Mouse (Mus musculus) retina, postnatal 7 days (tissue): Measurements from ENCODE around the gene Rab25.
"Not testable (repeated sequence)": the region's sequence is repeated elsewhere in the genome, so short reads cannot be mapped to it uniquely, and the experiment has no call there.

ENCODE experiments used
- DNase-seq: peaks from one replicate; pipeline ENCODE4 v3.0.0-alpha.2; 2012; ENCODE audit warnings: low read depth, low spot score

Gene Rab25

DNA sequence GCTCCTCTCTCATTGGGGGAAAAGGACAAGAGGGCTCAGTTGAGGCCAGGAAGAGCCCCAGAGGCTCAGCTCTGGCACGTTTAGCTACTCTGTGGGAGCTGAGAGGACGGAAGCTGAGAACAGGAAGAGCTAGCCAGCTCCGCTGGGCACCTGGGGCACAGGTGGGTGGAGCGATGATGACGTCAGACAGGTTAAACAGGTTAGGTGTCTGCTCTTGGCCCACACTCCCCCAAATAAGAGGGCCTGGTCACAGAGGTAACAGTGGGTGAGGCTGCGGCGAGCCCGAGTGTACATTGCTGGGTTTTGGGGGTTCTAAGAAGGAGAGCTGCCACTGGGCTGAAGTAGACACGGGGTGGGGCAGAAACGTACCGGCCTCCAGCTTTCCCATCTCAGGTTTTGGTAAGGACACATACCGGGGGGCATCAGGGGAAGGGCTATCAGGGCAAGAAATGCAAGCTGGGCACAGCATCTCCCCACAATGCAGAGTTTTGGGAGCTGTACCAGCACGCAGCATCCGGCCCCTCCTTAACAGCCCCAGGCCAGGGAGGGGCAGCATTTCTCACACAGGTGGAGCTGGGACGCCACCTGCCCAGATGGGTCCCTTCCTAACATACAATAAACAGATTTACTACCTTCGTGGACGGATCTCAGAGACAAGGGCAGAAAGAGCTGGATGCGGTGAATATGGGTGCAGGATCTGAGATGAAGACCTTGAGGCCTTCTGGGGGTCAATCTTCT lies at the start of gene Rab25:
Gene Rab25 (minus strand): TSS at position 121 of the 738 bp plus-strand sequence.
- DNase-seq, result no peak

DNA sequence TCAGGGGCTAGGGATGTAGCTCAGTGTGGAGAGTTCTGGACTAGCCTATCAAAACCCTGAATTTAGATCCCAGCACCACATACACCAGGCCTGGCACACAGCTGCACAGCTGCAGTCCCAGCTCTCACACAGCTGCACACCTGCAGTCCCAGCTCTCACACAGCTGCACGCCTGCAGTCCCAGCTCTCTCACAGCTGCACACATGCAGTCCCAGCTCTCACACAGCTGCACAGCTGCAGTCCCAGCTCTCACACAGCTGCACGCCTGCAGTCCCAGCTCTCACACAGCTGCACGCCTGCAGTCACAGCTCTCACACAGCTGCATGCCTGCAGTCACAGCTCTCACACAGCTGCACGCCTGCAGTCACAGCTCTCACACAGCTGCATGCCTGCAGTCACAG lies 48.4 kb upstream of the Rab25 start:
- DNase-seq, result not testable (repeated sequence)

DNA sequence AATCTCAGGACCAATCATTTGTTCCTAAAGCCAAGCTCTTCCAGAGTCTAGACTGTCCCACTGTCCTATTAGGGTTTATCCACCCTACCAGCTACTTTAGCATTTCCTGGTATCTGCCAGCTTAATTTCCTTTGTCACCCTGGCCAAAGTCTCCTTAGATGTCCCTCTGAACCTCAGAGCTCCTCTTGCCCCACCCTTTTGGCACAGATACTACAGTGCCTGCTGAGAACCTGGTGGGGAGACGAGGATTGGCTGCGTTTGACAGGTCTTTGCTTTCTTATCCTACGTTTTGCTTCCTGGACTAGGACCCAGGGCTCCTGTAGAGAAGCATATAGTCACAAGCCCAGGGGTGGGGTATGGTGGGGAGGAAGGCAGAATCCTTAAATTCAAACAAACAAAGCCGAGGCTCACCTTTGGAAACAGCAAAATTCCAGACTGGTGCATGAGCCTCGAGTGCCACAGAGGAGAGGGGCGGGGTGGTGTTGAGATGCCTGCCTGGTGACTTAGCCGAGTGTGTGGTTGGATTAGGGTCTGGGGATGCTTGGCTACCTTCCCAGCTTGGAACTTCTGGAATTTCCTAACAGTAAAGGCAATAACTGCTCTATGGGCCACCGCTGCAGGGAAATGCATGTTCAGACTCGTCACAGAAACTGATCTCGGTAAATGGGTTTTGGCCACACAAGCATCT lies 45.9 kb upstream of the Rab25 start:
- DNase-seq, result no peak

- no peak for DNase-seq
These were observed 45.0 kb upstream of the Rab25 start for GRCm38 (mm10) chr3:88592942-88593576.

DNA sequence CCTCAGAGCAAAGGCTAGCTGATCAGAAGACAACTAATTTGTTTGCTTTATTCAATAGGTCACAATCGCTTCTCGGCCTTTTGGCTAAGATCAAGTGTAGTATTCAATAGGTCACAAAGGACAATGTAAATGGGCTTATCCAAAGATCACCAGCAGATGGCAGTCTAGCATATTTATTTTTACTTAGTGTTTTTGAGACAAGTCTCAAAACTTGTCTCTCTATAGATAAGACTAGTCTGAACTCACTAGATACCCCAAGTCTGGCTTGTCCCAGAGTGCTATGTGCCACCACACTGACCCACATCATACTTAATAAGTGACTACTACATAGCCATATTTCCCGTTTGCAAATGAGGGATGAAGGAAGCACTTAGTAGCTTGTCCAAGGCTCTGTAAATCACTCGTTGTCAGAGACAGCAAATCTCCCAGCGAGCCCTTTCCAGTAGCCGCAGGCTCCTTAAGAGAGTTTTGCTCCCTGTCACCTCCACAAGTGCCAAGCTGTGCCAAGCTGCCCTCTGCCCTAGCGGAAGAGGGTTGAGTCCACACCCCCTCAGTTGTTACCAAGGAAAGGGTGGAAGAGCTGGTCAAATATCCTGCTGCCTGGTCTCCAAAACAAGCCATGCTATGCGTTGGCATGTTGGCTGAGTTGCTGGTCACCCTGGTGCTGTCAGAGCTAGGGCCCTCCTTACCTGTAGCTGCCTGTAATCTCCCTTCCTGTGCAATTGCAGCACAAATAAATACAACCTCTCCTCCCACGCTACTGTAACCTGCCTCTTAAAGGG lies 44.0 kb upstream of the Rab25 start:
- peak; percentile 56 for DNase-seq

GRCm38 (mm10) chr3:88591044-88591443 lies 42.9 kb upstream of the Rab25 start:
- DNase-seq, result no peak

DNA sequence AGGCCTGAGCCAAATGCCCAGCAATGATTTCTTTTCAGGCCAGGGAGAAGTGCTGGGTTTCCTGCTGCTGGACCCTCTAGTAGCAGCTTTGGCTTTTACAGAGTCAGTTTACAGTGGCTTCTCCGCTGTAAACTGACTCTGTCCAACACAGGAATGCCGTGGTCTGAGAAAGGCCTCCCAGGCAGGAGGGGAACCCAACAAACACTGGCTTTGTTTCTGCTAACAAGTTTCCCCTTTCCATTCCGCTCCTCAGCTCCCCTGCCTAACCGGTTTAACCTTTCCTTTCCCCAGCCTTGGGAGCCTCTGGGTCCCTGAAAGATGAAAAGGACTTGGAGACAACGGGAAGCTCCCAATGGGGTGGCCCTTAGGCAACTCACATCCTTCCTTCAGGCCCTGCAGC lies 42.1 kb upstream of the Rab25 start:
- no peak for DNase-seq

DNA sequence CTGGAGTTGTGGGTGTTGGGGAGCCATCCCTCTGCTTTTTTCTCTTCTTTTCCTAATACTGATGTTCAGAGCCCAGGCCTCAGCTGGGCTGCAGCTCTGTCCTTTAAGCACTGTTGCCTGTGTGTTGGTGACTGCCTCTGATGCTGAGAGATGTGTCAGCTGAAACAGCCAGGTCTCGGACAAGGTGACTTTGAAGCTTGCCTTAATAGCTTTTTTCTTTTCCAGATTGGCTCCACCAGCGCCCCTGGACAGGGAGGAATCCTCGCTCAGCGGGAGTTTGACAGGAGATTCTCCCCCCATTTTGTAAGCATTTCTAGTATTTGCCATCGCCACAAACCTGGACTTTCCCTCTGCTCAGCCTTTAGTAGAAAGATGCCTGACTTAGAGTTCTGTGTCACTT lies 38.5 kb upstream of the Rab25 start:
- DNase-seq, result no peak

- no peak for DNase-seq
These were observed 37.7 kb upstream of the Rab25 start for GRCm38 (mm10) chr3:88585769-88586168.

DNA sequence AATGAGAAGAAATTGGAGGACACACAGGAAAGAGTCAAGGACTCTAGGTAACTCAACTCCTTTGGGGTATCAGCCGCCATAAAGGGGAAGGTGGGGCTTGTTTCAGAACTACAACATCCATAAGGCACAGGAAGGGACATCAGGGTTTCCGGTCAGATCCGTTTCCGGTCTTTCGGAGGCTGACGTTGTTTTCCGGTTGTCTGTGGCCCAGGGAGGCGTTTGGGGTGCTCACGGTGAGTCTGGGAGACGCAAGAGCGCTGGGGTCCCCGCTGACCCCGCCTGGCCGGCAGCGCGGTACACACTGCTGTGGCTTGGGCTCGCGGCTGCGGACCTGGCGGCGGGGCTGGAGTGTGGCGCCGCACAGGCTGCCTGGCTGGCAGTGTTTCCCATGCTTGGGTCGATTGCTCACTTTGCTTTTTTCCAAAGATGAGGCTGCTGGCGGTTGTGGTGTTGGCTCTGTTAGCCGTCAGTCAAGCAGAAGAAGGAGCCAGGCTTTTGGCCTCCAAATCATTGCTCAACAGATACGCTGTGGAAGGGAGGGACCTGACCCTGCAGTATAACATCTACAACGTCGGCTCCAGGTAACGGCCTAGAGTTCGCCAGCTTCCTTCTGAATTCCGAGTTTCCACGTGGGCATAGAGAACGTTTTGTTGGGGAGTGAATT lies 31.5 kb upstream of the Rab25 start:
- DNase-seq, result peak; percentile 72

DNA sequence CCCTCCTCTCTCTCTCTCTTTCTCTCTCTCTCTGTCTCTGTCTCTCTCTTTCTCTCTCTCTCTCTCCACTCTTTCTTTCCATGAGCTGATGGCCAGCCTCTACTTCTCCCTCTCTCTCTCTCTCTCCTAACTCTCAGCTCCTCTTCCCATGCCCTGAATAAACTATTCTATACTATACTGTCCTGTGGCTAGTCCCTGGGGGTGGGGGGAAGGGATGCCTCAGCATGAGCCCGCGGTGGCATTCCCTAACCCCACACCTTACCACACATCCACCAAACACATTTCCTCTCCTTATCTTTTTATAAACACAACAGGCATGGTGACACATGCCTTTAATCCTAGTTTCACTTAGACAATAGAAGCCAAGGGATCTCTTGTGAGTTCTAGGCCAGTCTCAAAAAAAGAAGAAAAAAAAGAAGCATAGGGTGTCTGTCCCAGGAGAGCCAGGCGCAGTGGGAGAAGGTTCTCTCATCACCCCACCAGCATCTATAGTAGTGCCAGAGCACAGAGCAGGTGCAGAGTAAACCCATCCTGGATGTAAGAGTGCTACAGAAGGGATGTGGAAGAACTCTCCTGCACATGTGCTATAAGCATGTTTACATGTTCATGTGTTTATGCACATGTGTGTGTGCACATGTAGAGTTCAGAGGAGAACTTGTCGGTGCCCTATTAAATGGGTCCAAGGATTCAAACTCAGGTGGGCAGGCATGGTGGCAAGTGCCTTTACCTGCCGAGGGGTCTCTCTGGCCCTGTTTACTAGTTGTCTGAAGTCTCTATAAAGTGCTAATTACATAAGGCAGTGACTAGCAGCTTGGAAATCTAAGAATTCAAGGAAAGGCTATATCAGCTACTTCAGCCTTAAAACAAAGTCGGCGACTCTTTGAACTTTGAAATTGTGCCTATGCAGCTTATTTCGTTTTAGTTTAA lies 30.7 kb upstream of the Rab25 start:
- DNase-seq, result no peak

DNA sequence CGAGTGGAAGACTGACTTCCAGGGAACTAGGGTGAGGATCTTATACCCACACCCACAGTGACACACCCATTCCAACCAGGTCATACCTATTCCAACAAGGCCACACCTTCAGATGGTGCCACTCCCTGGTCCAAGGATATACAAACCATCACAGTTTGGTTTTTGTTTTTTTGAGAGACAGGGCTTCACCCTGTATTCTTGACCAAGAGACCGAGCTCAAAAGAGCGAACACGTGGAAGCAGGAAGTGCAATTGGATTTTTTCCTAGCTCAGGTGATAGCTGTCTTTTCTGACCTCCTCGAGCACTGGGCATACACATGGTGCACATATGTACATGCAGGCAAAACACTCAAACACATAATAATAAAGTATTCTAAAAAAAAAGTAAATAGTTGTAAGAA lies 29.7 kb upstream of the Rab25 start:
- DNase-seq, result not testable (repeated sequence)

GRCm38 (mm10) chr3:88575540-88575939 lies 27.4 kb upstream of the Rab25 start, which contains the start of gene Ssr2:
TSS of gene Ssr2 (plus strand) at chr3:88575876.
- DNase-seq, result no peak

GRCm38 (mm10) chr3:88573810-88574209 lies 25.7 kb upstream of the Rab25 start:
- no peak for DNase-seq

GRCm38 (mm10) chr3:88572835-88573234 lies 24.7 kb upstream of the Rab25 start:
- DNase-seq, result no peak

- DNase-seq, result no peak
These were observed 23.8 kb upstream of the Rab25 start for GRCm38 (mm10) chr3:88571856-88572255.

DNA sequence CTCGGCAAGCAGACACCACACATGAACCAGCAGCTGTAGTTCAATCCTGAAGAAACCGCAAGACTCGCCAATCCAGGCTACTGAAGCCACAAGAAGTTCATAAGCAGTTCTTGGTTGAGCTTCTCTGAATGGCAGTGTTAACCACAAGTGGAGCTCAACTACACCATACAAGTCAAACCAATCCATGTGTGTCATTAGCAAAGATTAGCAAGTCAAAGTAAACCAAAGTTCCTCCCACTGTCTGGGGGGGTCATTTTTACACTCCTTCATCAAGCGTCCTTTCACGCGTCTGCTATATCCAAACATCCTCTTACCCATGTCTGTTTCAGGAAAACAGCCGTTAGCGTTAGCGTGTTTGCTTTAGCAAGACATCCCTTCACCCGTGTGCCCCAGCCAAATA lies 22.2 kb upstream of the Rab25 start:
- no peak for DNase-seq

DNA sequence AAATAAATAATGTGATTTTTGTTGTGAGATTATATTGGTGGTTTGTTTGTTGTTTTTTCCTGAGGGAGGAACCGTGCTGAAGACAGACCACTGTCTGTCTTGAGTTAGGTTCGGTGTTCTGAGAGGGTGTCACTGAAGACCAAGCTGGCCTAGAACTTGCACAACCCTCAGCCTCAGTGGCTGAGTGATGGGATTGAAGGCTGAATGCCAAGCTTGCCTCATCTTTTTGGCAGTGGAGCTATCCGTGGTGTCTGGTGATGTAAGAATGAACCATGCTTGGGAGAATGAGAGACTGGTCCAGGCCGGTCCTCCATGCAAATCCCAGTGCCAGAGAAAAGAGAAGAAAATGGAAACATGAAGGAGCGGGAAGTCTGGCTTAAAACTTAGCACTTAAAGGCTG lies 21.6 kb upstream of the Rab25 start:
- no peak for DNase-seq

DNA sequence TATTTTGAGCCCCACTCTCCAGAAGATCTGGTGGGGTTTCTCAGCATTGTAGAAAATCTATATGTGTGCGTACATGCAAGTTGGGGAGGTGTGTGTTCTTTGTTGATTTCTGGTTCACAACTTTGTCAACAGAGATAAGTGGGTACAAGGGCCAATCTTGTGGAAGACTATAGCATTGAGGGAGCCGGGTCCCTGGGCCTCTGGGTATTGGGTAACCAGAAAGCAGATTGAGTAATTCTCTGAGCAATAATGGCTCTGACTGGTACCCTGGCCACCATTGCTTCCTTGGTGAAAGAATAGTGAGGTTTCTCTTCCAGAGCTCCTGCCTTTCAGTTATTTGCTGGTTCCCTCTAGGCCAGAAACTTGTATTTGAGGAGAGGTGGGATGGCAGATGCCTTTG lies 21.0 kb upstream of the Rab25 start:
- no peak for DNase-seq

- DNase-seq, result no peak
These were observed 20.5 kb upstream of the Rab25 start for GRCm38 (mm10) chr3:88568615-88569014.
